Mouse (Mus musculus) limb, embryonic 12.5 days (tissue): ENCODE data around the gene Pycr2. TPM values are rescaled to one million over a fixed set of nuclear protein-coding genes. Genes with fewer than 3 reads are reported as not detected.

Experiments used
- ATAC-seq: fragments of 200-750 bp; cut with Nextera tagmentation; 2 replicates; pipeline ENCODE4 v1.8.0; 2017; ENCODE audit warnings: low read depth, moderate TSS enrichment; ENCODE audit not compliant: insufficient number of reproducible peaks, insufficient read depth, low FRiP score, low TSS enrichment
- H3K27ac ChIP-seq: fragments of 300-500 bp; sonication (generic); 2 replicates; pipeline ENCODE4 v1.5.1; 2016; ENCODE audit warnings: mild to moderate bottlenecking, moderate library complexity
- H3K27me3 ChIP-seq: fragments of 300-500 bp; sonication (generic); 2 replicates; pipeline ENCODE4 v1.6.1; 2016; ENCODE audit warnings: mild to moderate bottlenecking, moderate library complexity
- H3K36me3 ChIP-seq: fragments of 300-500 bp; sonication (generic); 2 replicates; pipeline ENCODE4 v1.6.1; 2016; ENCODE audit warnings: mild to moderate bottlenecking, moderate library complexity
- H3K4me1 ChIP-seq: fragments of 300-500 bp; sonication (generic); replicated peaks from 2 replicates; pipeline ENCODE4 v1.6.1; 2016
- H3K4me2 ChIP-seq: fragments of 300-500 bp; sonication (generic); 2 replicates; pipeline ENCODE4 v1.6.1; 2016; ENCODE audit warnings: mild to moderate bottlenecking, moderate library complexity
- H3K4me3 ChIP-seq: fragments of 300-500 bp; sonication (generic); replicated peaks from 2 replicates; pipeline ENCODE4 v1.5.1; 2016; ENCODE audit warnings: mild to moderate bottlenecking
- H3K9ac ChIP-seq: fragments of 300-500 bp; sonication (generic); replicated peaks from 2 replicates; pipeline ENCODE4 v1.6.1; 2016; ENCODE audit warnings: mild to moderate bottlenecking, moderate library complexity
- H3K9me3 ChIP-seq: fragments of 300-500 bp; sonication (generic); 2 replicates; pipeline ENCODE4 v1.6.1; 2016; ENCODE audit warnings: mild to moderate bottlenecking, moderate library complexity
- WGBS: fragments of 180-500 bp; shearing (Covaris S2); methylation state at CpG from one replicate; pipeline ENCODE4 v1.1.7; 2016; 5-methylcytosine and 5-hydroxymethylcytosine counted together
- polyA plus RNA-seq: library from polyadenylated mRNA; unstranded; fragments of >200 nt; fragmentation: Nextera tagmentation; extraction: Ambion mirVana; gene quantifications from 2 replicates; pipeline ENCODE4 v1.2.1, GENCODE M21; 2016

Pycr2 gene
- polyA plus RNA-seq, 1 experiment from 2014 or later = 125 TPM

DNA sequence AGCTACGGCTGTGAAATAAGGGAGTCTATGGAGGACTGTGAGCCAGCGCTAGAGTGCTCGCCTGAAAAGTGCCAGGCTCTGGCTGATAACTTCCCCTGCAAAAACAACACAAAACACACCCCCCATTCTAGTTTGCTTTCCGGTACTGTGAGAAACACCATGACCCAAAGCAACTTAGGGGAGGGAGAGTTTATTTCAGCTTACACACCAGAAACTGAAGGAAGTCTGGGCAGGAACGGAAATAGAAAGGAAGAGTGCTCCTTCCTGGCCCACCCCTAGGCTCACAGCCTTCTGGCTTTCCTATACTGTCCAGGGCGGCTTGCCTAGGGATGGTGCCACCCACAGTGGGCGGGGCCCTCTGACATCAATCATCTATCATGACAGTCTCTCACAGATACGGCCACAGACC, 52.9 kb downstream of the Pycr2 start:
- ATAC-seq = no peak
- H3K36me3 ChIP-seq = peaks cover 74% of the 10 kb centered on the region

More for the DNA sequence above, 52.9 kb downstream of the Pycr2 start:
- WGBS = 82% methylated on average over 8 of the region's 8 CpGs
- H3K27me3 ChIP-seq = no peaks in the 10 kb centered on the region
- no peak overlapping the region for H3K9ac ChIP-seq
- no peak overlapping the region for H3K27ac ChIP-seq
- no peak overlapping the region for H3K4me3 ChIP-seq
- H3K4me1 ChIP-seq = peaks cover 9% of the 10 kb centered on the region
- H3K4me2 ChIP-seq = no peak overlapping the region
- H3K9me3 ChIP-seq = no peaks in the 10 kb centered on the region

Other genes starting within 250 kb of the Pycr2 start
- gene Mixl1, start 207.3 kb upstream of the Pycr2 start, polyA plus RNA-seq = 0.18 and 0.20 TPM in 2 replicates
- 25.3 and 26.9 TPM in 2 replicates for gene Acbd3, start 178.2 kb upstream of the Pycr2 start, polyA plus RNA-seq
- 3,393 and 3,612 TPM in 2 replicates for gene H3f3a, start 90.3 kb upstream of the Pycr2 start, polyA plus RNA-seq
- 47.0 and 47.6 TPM in 2 replicates for gene Sde2, start 53.2 kb upstream of the Pycr2 start, polyA plus RNA-seq
- gene Lefty2, start 11.2 kb upstream of the Pycr2 start, polyA plus RNA-seq = 0.18 TPM in 1 of 2 replicates, not detected in the other
- 0.36 and 0.76 TPM in 2 replicates for gene Lefty1, start 30.7 kb downstream of the Pycr2 start, polyA plus RNA-seq
- gene Tmem63a, start 38.1 kb downstream of the Pycr2 start, polyA plus RNA-seq = 12.1 and 13.4 TPM in 2 replicates
- gene Ephx1, start 116.6 kb downstream of the Pycr2 start, polyA plus RNA-seq = 1.6 and 1.8 TPM in 2 replicates
- not detected in 2 replicates for gene 9130409I23Rik, start 146.9 kb downstream of the Pycr2 start, polyA plus RNA-seq
- 45.4 and 46.3 TPM in 2 replicates for gene Nvl, start 239.9 kb downstream of the Pycr2 start, polyA plus RNA-seq
- 80.8 and 82.5 TPM in 2 replicates for gene Cnih4, start 240.4 kb downstream of the Pycr2 start, polyA plus RNA-seq